Mouse (Mus musculus) midbrain, embryonic 14.5 days (tissue): ENCODE results near the gene Snapc4. TPM values are rescaled to one million over a fixed set of nuclear protein-coding genes. Genes with fewer than 3 reads are reported as not detected.

ENCODE experiments used
- ATAC-seq: fragments of 200-750 bp; cut with Nextera tagmentation; 2 replicates; pipeline ENCODE4 v1.8.0; 2017; ENCODE audit warnings: moderate number of reproducible peaks, moderate library complexity; ENCODE audit not compliant: low FRiP score, low TSS enrichment
- DNase-seq: peaks from one replicate; pipeline ENCODE4 v3.0.0-alpha.2; 2015
- H3K27ac ChIP-seq: fragments of 300-500 bp; sonication (generic); replicated peaks from 2 replicates; pipeline ENCODE4 v1.5.1; 2014; ENCODE audit warnings: mild to moderate bottlenecking, low read depth, low read length, moderate library complexity
- H3K27me3 ChIP-seq: fragments of 300-500 bp; sonication (generic); 2 replicates; pipeline ENCODE4 v1.6.1; 2014; ENCODE audit warnings: low read length, control low read depth, mixed read lengths; ENCODE audit not compliant: control insufficient read depth, insufficient read depth
- H3K36me3 ChIP-seq: fragments of 300-500 bp; sonication (generic); 2 replicates; pipeline ENCODE4 v1.6.1; 2014; ENCODE audit warnings: low read length, control low read depth; ENCODE audit not compliant: control insufficient read depth, insufficient read depth
- H3K4me1 ChIP-seq: fragments of 300-500 bp; sonication (generic); 2 replicates; pipeline ENCODE4 v1.6.1; 2014; ENCODE audit warnings: mild to moderate bottlenecking, antibody characterized with exemption, low read length, control low read depth; ENCODE audit not compliant: control insufficient read depth, insufficient read depth
- H3K4me2 ChIP-seq: fragments of 300-500 bp; sonication (generic); 2 replicates; pipeline ENCODE4 v1.6.1; 2014; ENCODE audit warnings: mild to moderate bottlenecking, low read length, moderate library complexity
- H3K4me3 ChIP-seq: fragments of 300-500 bp; sonication (generic); replicated peaks from 2 replicates; pipeline ENCODE4 v1.5.1; 2014; ENCODE audit warnings: low read depth, low read length
- H3K9ac ChIP-seq: fragments of 300-500 bp; sonication (generic); replicated peaks from 2 replicates; pipeline ENCODE4 v1.6.1; 2014; ENCODE audit warnings: mild to moderate bottlenecking, low read length, moderate library complexity
- H3K9me3 ChIP-seq: fragments of 300-500 bp; sonication (generic); 2 replicates; pipeline ENCODE4 v1.6.1; 2016; ENCODE audit warnings: low read length, control low read depth, mixed read lengths; ENCODE audit not compliant: control insufficient read depth
- WGBS: fragments of 180-500 bp; shearing (Covaris S2); extraction: QIAGEN DNeasy Blood & Tissue Kit; methylation state at CpG from one replicate; pipeline ENCODE4 v1.1.7; 2014; 5-methylcytosine and 5-hydroxymethylcytosine counted together
- polyA plus RNA-seq: library from polyadenylated mRNA; unstranded; fragments of >200 nt; fragmentation: Nextera tagmentation; extraction: Ambion mirVana; gene quantifications from 2 replicates; pipeline ENCODE4 v1.2.1, GENCODE M21; 2014

The Snapc4 gene
- 25.3 and 30.7 TPM in 2 replicates for polyA plus RNA-seq

GRCm38 (mm10) chr2:26380131-26380771, at the start of gene Snapc4:
Gene Snapc4, minus strand, starts transcription at chr2:26380653.
- peaks cover 70% of the 10 kb centered on the region for H3K36me3 ChIP-seq

GRCm38 (mm10) chr2:26429851-26430250, 49.4 kb upstream of the Snapc4 start:
- no peak for ATAC-seq
- DNase-seq, result no peak

More at GRCm38 (mm10) chr2:26380131-26380771, at the start of gene Snapc4:
- ATAC-seq (peak; percentile 95), DNase-seq (peak; percentile 94)
- peak within 1 kb of the TSS; percentile 78 for H3K9ac ChIP-seq
- peak within 1 kb of the TSS; percentile 77 for H3K4me3 ChIP-seq
- peak within 1 kb of the TSS; percentile 91 for H3K4me2 ChIP-seq
- under 1% methylated on average over 38 of the region's 38 CpGs for WGBS
- H3K4me1 ChIP-seq, result peaks cover 7% of the 10 kb centered on the region; the same call in 1 of the 2 replicates
- H3K27ac ChIP-seq, result peak within 1 kb of the TSS; percentile 70; the same call in 1 of the 2 replicates
- no peaks in the 10 kb centered on the region for H3K27me3 ChIP-seq
- H3K9me3 ChIP-seq, result no peaks in the 10 kb centered on the region

GRCm38 (mm10) chr2:26424541-26424940, 44.1 kb upstream of the Snapc4 start:
- no peak overlapping the region for H3K4me3 ChIP-seq
- no peak overlapping the region for H3K27ac ChIP-seq
- no peak overlapping the region for H3K4me2 ChIP-seq
- peaks cover 96% of the 10 kb centered on the region for H3K36me3 ChIP-seq
- H3K9me3 ChIP-seq, result no peaks in the 10 kb centered on the region
- ATAC-seq (no peak), DNase-seq (no peak)
- no peak overlapping the region for H3K9ac ChIP-seq
- 95% methylated on average over 2 of the region's 2 CpGs for WGBS
- no peaks in the 10 kb centered on the region for H3K4me1 ChIP-seq
- no peaks in the 10 kb centered on the region for H3K27me3 ChIP-seq

More at GRCm38 (mm10) chr2:26429851-26430250, 49.4 kb upstream of the Snapc4 start:
- no peak overlapping the region for H3K27ac ChIP-seq
- H3K9ac ChIP-seq, result no peak overlapping the region
- H3K4me3 ChIP-seq, result no peak overlapping the region
- H3K36me3 ChIP-seq, result peaks cover 92% of the 10 kb centered on the region
- no peaks in the 10 kb centered on the region for H3K4me1 ChIP-seq
- no peaks in the 10 kb centered on the region for H3K27me3 ChIP-seq
- no peaks in the 10 kb centered on the region for H3K9me3 ChIP-seq
- no peak overlapping the region for H3K4me2 ChIP-seq
- WGBS, result 90% methylated on average over 5 of the region's 5 CpGs

- Histone ChIP-seq H3K27me3 (no peaks in the 10 kb centered on the region), H3K27ac (no peak overlapping the region), H3K4me3 (no peak overlapping the region), H3K9me3 (no peaks in the 10 kb centered on the region), H3K4me2 (no peak overlapping the region), H3K4me1 (no peaks in the 10 kb centered on the region), H3K36me3 (peaks cover 95% of the 10 kb centered on the region), H3K9ac (no peak overlapping the region)
- WGBS, result 75% methylated on average over 1 of the region's 1 CpGs
- DNase-seq (no peak), ATAC-seq (no peak)
These were observed 42.6 kb upstream of the Snapc4 start for GRCm38 (mm10) chr2:26423086-26423485.

- no peak for ATAC-seq
These were observed 41.5 kb upstream of the Snapc4 start for GRCm38 (mm10) chr2:26421969-26422368.

GRCm38 (mm10) chr2:26418120-26418519, 37.7 kb upstream of the Snapc4 start:
- Histone ChIP-seq H3K4me3 (no peak overlapping the region), H3K4me1 (no peaks in the 10 kb centered on the region), H3K27me3 (no peaks in the 10 kb centered on the region), H3K4me2 (no peak overlapping the region), H3K9me3 (no peaks in the 10 kb centered on the region), H3K36me3 (peaks cover 96% of the 10 kb centered on the region), H3K9ac (no peak overlapping the region), H3K27ac (no peak overlapping the region)
- WGBS, result 89% methylated on average over 1 of the region's 1 CpGs
- no peak for DNase-seq
- no peak for ATAC-seq

More at GRCm38 (mm10) chr2:26421969-26422368, 41.5 kb upstream of the Snapc4 start:
- 95% methylated on average over 2 of the region's 2 CpGs for WGBS
- Histone ChIP-seq H3K4me1 (no peaks in the 10 kb centered on the region), H3K36me3 (peaks cover 96% of the 10 kb centered on the region), H3K9me3 (no peaks in the 10 kb centered on the region), H3K4me2 (no peak overlapping the region), H3K4me3 (no peak overlapping the region), H3K27me3 (no peaks in the 10 kb centered on the region), H3K27ac (no peak overlapping the region), H3K9ac (no peak overlapping the region)
- DNase-seq, result no peak

- Histone ChIP-seq H3K4me2 (no peak overlapping the region), H3K9me3 (no peaks in the 10 kb centered on the region), H3K36me3 (peaks cover 96% of the 10 kb centered on the region), H3K4me1 (no peaks in the 10 kb centered on the region), H3K27me3 (no peaks in the 10 kb centered on the region), H3K4me3 (no peak overlapping the region), H3K27ac (no peak overlapping the region), H3K9ac (no peak overlapping the region)
- ATAC-seq (no peak), DNase-seq (no peak)
These were observed 36.6 kb upstream of the Snapc4 start for GRCm38 (mm10) chr2:26417066-26417465.

- Histone ChIP-seq H3K27me3 (no peaks in the 10 kb centered on the region), H3K27ac (no peak overlapping the region), H3K36me3 (peaks cover 64% of the 10 kb centered on the region), H3K9me3 (no peaks in the 10 kb centered on the region), H3K4me2 (no peak overlapping the region), H3K4me3 (no peak overlapping the region), H3K9ac (no peak overlapping the region), H3K4me1 (peaks cover 25% of the 10 kb centered on the region)
- WGBS, result 87% methylated on average over 4 of the region's 5 CpGs
- DNase-seq, result no peak
- ATAC-seq, result no peak
These were observed 30.5 kb upstream of the Snapc4 start for GRCm38 (mm10) chr2:26410931-26411411.

- no peak for ATAC-seq
These were observed 29.6 kb upstream of the Snapc4 start for GRCm38 (mm10) chr2:26410091-26410490.

More at GRCm38 (mm10) chr2:26410091-26410490, 29.6 kb upstream of the Snapc4 start:
- Histone ChIP-seq H3K27me3 (no peaks in the 10 kb centered on the region), H3K4me3 (no peak overlapping the region), H3K27ac (no peak overlapping the region), H3K4me1 (peaks cover 34% of the 10 kb centered on the region), H3K9ac (no peak overlapping the region), H3K4me2 (no peak overlapping the region), H3K36me3 (peaks cover 55% of the 10 kb centered on the region), H3K9me3 (no peaks in the 10 kb centered on the region)
- DNase-seq, result no peak
- 72% methylated on average over 5 of the region's 5 CpGs for WGBS
